Mouse (Mus musculus): ENCODE measurements around the gene Nudt6.

Gene Nudt6

DNA sequence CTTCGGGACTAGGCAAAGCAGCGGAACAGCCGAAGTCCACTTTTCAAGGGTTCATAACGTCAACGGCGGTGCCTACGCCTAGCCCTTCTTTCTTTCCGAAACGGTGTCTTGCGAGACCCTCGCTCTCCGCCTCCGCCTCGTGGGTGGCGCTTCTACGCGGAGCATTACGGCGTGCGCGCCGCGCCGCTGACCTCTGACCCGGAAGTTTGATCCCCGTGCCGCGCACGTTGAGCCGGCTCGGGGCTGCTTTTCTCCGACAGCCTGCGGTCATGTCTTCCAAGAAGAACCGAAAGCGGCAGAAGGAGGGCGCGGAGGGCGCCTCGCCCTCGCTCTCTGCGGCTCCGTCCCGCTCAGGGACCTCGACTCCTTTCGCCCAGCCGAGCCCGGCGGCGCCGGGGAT is at the start of gene Nudt6:
Gene Nudt6 (minus strand): TSS at position 140 of the 400 bp plus-strand sequence.
- in situ Hi-C loops (cut with MboI, MseI) = no loop called here

DNA sequence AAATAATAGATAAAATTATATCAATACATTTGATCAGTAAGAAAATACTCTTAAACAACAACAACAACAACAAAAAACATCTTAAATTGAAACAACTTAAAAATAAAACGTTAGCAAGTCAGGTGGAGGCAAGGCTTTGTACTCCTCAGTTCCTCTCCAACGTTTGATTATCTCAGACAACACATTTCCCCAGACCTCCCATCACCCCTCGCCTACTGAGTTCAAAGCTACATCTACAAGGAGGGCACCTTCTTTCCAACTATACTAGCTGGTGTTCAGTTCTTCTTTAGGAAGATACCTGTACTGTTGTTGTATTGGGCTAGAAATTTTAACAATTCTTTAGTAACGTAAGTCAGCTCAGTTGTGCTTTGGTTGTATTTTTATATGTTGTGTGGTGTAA is 49.3 kb upstream of the Nudt6 start:
- in situ Hi-C loops (cut with MboI, MseI) = loop anchor here (5.0 kb wide), 1 partner anchor 48 kb away; no protein-coding TSS in a partner anchor

DNA sequence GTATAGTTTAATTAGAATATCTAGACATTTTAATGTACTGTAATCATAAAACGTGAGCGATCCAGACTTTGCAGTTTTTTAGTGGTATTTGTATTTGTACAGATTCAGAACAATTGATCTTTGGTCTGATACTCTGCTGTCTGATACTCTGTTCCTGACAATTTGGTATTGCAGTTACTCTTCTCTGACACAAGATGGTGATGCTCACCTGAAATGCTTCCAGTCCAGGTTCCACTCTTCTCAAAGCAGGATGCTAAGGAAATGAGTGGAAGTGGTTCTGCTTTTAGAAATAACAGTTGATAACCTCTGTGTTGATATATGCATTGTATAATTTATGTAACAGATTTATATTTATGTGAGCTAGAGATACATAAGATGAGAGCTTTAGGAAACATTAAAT is 48.2 kb upstream of the Nudt6 start:
- in situ Hi-C loops (cut with MboI, MseI) = loop anchor here (5.0 kb wide), 1 partner anchor 49 kb away; no protein-coding TSS in a partner anchor

DNA sequence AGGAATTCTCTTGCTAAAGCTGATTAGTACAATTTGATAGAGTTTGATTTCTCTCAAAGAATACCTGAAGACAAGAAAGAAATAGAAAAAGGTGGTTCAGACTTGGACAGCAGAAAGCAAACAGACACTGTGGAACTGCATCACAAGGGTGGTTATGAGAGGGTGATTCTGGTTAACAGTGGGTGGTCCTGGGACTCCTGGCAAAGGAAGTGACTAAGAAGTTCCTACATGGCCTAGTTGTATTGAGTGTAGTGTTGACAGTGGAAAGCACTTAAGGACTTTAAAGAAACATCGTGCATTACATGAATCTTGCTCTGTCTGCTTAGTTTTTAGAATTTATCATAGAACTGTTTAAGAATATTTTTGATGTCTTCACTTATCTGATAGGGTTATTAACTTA is 36.0 kb upstream of the Nudt6 start:
- in situ Hi-C loops (cut with MboI, MseI) = no loop called here

DNA sequence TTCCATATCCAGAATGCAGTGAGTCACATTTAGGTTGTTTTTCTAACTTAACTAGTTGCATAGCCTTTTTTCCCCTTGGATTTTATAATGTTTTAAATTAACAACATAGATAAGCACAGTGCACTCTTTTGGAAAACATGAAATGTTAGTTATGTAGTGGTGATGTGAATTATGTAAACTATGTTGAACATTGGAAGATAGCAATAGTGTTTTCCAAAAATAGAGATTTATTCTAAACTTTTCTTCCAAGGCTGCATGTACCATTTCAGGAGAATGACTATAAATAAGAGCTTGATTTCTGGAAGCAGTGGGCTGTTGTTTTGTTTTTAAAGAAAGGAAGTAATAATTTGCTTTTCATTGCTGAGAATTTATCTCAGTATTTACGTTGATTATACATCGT is 23.4 kb upstream of the Nudt6 start:
- in situ Hi-C loops (cut with MboI, MseI) = no loop called here

DNA sequence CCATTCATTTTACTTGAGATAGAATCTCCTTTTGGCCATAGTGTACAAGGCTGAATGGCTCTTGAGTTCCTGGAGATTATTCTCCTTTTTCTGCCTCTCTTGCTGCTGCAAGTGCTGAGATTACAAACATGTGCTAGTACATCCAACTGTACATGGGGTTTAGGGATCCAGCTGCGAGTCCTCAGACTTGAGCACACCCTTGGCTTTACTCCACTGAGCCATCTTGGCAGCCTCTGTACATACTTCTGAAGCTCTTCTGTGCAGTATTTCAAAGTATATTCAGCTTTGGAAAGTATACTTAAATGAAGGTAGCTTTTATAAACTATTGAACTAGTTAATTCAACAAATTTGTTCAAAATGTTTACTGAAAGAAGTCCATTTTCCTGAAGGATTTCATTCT is 19.8 kb upstream of the Nudt6 start:
- in situ Hi-C loops (cut with MboI, MseI) = loop anchor here (10.0 kb wide), 1 partner anchor 1145 kb away; no protein-coding TSS in a partner anchor

DNA sequence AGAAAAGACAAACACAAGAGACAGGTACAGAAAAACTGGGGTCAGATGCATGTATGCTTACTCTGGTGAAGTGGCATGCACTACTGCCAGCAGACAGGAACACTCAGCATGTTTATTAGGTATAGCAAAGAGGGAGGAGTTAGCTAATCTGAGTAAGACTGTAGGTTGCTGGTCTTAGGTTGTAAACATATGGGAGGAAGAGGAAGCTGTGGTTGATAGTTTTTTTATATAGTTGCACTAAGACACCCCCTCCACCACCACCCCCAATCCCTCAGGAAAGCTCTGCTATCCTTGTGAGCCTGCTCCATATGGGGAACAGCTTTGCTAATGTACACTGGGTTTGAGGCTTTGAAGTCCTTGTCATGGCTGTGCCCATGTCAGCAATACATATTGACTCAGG is 10.3 kb upstream of the Nudt6 start:
- in situ Hi-C loops (cut with MboI, MseI) = loop anchor here (10.0 kb wide), 1 partner anchor 1136 kb away; no protein-coding TSS in a partner anchor

DNA sequence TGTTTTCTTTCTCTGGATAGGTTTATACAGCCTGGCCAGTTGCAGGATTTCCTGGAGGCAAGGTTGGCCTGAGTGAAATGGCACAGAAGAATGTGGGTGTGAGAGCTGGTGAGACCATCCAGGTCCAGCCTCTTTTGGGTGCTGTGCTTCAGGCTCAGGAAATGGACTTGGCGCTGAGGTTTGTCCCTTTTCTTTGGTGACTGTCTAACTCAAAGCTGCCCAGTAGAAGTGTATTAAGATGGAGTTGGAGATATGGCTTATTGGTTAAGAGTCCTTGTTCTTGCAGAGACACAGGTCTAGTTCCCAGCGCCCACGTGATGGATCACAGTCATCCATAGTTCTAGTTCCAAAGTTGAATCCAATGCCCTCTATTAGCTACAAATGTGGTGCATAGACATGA is 6.1 kb upstream of the Nudt6 start:
- in situ Hi-C loops (cut with MboI, MseI) = no loop called here

DNA sequence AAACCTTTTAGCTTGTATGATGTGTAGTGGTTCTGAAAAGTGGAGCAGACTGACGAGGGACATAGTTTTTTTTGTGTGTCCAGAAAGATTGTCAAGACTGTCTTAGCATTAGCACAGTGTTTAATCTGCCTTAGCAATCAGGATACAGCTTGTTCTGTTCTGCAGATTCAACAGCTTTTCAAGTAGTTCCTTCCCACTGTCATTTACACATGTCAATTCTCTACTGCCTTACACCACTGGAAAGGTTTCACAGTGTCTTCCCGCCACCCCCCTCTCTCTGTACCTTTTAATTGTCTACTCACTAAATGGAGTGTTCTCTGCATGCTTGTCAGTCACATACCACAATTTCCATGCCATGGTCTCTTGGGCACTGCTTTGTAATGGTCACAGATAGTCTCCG is 1.2 kb upstream of the Nudt6 start:
- in situ Hi-C loops (cut with MboI, MseI) = no loop called here

DNA sequence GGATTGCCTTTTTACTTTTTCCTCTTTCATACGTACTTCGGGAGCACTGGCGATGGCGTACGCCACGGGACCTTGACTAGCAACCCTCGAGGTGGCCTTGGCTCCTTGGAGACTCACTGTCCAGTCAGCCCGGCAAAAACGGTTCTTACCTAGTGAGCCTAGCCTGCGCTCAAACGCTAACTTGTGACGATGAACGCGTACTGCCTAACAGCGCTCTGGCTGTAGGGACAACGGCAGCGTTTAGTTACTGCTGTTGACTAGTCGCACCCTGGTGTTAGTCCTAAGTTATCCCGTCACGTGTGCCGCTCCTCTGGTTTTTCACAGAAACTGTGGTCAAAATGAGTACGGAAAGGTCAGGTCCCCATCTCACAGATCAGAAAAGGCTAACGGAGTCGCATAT is 630 bp upstream of the Nudt6 start:
- in situ Hi-C loops (cut with MboI, MseI) = no loop called here

DNA sequence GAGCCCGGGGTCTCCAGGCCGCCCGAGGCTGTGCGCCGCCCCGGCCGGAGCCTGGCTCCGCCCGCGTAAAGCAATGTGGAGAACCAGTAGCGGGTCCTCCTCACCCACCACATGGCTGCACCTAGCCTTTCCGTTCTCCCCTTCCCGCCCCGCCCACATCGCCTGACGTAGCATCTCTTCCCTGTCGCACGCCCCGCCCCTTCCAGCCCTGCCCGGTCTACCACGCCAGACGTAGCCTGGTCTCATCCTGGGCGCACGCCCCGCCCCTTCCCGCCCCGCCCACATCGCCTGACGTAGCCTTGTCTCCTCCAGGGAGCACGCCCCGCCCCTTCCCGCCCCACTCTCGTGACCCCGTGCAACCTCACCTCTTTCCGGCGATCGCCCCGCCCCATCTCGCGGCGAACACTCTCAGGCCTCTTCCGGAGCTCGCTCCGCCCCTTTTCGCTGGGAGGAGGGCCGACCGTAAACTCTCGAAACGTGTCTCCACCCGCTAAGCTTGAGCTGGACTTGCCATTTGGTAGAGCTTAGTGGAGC is 486 bp downstream of the Nudt6 start, which contains the start of gene Spata5:
Gene Spata5 (plus strand): TSS at position 439 of the 534 bp plus-strand sequence.
- in situ Hi-C loops (cut with MboI, MseI) = no loop called here

DNA sequence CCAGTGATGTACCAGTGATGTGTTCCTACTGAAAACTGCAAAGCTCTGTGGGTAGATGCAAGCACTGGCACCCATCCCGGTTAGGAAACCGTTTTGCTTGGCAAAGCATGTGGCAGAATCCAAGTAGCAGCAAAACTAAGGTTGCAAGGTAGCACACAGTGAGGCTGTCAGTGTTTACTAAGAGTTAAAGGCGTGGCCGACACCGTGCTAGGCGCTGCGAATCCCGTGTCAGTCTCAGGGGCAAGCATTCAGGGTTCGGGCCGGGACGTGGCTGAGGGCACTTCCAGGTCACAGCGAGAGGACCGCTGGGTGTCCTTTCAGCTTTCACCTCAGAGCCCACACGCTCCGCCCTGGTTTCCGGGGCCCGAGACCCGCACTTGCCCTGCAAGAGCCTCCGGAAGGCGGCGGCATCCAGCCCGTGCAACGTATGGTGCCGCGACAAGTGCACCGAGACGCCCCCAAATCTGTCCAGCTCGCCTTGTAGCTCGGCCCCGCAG is 1.0 kb downstream of the Nudt6 start:
- in situ Hi-C loops (cut with MboI, MseI) = no loop called here

DNA sequence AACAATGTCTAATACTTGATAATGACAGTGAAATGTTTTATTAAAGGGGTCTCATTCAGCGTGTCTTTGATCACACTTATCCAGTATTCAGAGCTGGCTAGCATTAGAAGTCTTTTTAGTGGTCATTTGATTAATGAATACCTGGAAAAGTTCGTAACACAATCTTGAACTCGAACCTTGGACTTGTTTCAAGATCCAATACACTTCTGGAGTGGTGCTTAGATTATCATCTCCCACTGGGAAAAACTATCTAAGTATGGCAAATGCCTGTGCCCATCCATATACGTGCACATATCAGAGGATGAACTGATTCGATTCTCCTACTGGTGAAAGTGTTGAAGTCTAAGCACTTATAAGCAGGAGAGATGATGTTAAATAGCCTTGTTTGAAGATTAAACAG is 1.7 kb downstream of the Nudt6 start:
- in situ Hi-C loops (cut with MboI, MseI) = no loop called here

DNA sequence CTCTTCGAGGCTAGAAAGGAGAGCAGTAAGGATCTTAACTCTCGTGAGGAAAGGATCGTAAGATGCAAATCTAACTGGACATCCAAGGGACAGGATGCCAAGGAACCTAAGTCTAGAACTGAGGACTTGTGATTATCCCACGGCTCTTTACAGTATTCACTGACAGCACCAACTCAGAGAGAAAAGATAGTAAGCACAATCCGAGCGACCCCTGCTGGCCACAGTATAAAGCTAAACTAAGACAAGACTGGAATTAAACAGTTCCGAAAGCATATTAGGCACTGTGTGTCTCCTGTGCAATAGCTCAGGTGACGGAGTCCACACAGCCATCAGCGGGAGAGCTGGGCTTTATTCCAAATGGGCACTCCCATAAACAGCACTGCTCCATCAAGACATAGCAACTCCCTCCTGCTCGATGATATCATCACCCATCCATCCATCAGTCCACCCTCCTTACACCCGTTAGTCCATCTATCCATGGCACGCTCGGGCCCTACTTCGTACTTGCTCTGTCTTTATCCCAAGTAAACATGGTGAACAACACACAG is 5.5 kb downstream of the Nudt6 start:
- in situ Hi-C loops (cut with MboI, MseI) = no loop called here

DNA sequence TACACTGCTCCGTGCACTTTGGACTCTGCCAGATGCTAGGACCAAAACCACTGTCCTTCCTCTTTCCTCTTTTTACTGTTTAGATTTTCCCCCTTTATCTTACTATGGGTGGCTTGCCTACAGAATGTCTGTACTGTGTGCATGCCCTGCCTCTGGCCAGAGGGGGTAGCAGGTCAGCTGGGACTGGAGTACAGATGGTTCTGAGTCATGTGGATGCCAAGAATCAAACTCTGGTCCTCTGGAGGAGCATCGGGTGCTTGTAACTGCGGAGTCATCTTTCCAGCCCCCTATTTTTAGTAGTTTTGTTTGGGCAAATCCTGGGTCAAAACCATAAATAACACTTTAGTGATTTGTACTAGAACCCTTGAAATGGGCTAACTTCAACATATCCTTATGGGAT is 6.6 kb downstream of the Nudt6 start:
- in situ Hi-C loops (cut with MboI, MseI) = no loop called here

DNA sequence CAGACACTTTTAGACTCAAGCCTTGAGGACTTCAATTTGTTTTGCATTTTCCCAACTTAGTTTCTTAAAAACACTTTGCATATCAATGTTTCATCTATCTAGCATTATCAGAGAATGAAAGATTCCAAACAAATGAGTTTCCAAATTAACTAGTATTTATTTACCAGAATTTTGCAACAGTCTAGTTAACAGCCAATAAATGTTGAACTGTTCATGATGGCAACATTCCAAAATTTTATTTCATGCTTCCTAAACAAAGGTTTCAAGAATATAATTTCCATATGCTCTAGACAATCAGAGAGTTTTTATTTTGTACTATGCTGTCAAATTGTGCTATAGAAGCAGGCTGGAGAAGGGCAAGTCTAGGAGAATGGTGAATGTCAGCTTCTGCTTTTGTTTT is 12.4 kb downstream of the Nudt6 start:
- in situ Hi-C loops (cut with MboI, MseI) = no loop called here

DNA sequence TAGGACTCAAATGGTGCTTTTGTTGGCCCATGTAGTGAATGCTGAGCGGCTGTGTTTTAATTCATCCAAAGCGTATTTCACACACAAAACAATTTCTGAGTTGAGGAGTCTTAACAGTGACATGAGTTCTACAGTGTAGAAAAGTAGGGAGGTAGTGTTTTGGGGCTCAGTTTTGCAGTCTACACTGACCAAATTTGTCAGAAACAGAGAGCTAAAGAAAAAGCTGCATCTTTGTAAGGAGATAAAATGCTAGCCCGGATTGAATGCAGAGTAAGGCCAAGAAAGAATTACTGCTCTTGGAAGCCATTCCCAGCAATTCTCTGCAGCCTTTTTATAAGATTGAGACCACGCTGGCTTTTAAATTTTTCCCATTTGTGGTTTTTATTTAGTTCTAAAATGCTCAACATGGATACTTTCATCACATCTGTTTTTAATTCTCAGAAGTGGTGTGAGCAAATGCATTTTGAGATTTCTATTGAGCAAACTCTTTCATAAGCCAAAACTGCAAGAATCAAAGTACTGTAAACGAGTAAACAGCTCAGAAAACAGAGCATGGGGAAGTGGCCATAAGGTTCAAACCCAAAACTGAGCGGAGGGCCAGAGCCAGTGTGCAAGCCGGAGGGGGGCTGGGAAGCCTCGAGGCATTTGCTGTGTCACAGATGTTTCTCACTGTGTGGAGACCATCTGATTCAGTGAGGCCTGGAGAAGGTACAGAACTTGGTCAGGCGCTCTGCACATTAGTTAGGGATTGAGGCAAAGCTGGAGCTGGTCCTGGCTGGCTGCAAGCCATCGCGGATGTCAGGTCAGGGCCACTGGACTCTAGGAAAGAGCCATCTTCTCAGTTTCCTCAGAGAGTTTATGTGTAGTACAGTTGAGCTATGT is 18.0 kb downstream of the Nudt6 start:
- in situ Hi-C loops (cut with MboI, MseI) = no loop called here

DNA sequence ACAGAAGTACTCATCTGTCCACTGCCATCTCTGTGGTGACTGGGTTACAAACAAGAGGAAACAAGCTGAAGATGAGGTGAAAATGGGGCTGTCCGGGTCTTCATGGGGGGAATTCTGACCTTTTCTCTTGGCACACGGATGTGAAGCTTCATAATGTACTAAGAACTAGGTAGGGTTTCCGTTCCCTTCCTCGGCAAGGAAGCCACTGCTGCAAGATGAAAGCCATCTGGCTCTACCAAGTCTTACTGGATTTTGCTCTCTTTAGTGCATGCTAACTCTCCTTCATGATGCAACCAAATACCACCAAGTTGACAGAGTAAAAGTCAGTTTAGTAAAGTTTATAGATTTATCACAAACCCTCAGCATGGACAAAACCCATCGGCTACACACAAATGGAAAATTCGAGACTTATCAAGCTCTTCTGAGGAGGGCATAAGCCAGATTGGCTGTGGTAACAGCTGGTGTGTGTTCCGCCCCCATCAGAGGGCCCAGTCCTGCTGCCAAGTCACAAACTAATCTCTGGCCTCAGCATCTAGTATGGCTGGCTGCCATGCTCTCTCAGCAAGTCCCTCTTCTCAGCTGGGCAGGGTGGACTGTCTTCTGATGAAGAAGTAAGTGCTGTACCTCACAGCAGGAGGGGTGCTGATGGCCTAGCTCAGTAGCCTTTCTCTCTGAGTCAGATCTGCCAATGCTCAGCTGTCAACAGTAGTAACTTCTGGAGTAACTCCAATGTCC is 21.2 kb downstream of the Nudt6 start:
- in situ Hi-C loops (cut with MboI, MseI) = no loop called here

DNA sequence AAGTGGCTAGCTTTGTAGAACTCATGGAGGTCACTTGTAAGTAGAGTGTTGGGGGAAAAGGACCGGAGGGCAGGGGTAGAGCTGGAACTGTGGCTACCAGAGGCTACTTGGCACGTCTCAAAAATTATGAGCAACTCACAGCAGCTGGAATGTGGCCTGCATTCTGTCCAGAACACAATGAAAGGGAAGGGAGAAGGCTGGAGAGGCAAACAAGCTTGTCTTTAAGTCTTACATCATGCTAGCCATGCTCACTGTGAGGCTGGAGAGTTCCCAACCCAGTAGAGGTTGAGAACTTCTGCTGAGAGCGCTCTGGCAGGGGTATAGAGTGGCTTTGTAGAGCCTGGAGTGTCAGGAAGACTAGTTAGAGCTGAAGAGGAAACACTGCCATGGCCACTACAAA is 22.4 kb downstream of the Nudt6 start:
- in situ Hi-C loops (cut with MboI, MseI) = no loop called here

DNA sequence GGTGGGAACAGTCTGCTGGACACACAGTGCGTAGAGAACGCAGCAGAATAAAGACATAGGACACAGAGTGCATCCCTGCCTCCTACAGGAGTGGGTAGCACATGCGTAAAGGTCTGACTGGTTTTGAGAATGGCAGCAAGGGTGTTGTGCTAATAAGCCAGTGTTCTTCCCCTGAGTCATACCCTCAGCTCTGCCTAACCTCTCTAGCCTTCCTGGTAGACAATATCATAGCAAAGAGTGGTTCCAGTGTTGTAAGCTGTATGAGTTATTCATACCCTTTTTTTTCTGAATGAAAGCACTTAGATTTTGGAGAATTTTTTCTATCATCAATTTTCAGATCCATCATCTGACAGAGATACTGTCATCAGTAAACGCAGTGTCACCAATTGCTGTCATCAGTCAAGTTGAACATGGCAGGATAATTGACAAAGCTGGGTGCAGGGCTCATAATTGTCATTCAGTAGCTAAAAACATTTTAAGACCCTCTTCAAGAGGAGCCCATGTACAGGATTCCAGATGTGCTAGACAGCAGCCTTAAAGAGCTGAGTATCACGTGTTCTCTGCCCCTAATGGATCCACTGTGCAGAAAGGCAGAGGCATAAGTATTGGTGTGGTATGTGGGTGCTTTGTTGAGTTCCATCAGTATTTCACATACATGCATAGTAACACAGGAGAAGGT is 22.9 kb downstream of the Nudt6 start:
- in situ Hi-C loops (cut with MboI, MseI) = no loop called here

DNA sequence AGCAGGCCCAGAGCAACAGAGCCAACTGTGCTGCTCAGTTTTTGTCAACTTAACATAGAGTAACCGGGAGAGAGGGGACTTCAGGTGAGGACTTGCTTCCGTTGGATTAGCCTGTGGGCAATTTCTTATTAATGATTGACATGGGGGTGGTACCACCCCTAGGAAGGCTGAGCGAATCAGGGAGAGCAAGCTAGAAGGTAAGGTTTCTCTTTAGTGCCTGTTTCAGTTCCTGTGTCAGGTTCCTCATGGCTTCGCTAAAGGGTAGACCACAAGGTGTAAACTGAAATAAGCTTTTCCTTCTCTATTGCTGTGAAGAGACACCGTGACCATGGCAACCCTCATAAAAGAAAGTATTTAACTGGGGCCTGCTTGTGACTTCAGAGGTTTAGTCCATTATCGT is 32.7 kb downstream of the Nudt6 start:
- in situ Hi-C loops (cut with MboI, MseI) = loop anchor here (10.0 kb wide), 1 partner anchor 163 kb away; no protein-coding TSS in a partner anchor

Data from regulatory T cell (primary cell).